Mouse (Mus musculus) erythroid progenitor cell, adult 5-6 weeks (primary cell): ENCODE results near the gene Tbx15. TPM values are rescaled to one million over a fixed set of nuclear protein-coding genes. Genes with fewer than 3 reads are reported as not detected.
"Not testable (repeated sequence)": the region's sequence is repeated elsewhere in the genome, so short reads cannot be mapped to it uniquely, and the experiment has no call there.

Source experiments
- ATAC-seq: replicated peaks from 2 replicates; pipeline ENCODE4 v1.8.0; 2016; ENCODE audit warnings: moderate number of reproducible peaks, mild to moderate bottlenecking, moderate TSS enrichment, inconsistent platforms; ENCODE audit not compliant: poor library complexity, low FRiP score, severe bottlenecking
- total RNA-seq, 2 experiments: library from RNA; stranded (forward) in 1 of 2; stranded (reverse) in 1 of 2; fragments of 150-400 nt in 1 of 2; fragments of 186-747, 209-891 nt in 1 of 2; gene quantifications; 2 replicates each; pipeline versions ENCODE4 v1.2.3 to v1.2.4; 2015 to 2017; ENCODE audit warnings: low replicate concordance in 2 of 2

The Tbx15 gene
- total RNA-seq, 2 experiments from 2014 or later = not detected

DNA sequence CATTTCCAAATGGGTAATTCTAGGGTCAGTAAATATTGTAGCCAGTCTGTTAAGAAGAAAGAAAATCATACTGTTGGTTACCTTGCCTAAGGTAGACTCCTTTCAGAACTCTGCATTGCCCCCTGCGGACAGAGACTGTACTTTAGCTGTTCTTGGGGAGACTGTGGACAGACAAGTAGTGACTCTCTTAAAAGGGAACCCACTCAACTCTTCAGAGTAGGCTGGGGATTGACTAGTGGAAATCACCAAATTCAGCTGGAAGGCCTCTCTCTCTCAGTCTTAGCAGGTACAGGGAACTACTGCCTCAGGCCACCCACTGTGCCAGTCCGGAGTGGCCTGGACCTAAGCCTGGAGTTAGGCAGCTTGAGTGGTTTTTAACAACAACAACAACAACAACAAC lies 21.8 kb downstream of the Tbx15 start:
- ATAC-seq = no peak

DNA sequence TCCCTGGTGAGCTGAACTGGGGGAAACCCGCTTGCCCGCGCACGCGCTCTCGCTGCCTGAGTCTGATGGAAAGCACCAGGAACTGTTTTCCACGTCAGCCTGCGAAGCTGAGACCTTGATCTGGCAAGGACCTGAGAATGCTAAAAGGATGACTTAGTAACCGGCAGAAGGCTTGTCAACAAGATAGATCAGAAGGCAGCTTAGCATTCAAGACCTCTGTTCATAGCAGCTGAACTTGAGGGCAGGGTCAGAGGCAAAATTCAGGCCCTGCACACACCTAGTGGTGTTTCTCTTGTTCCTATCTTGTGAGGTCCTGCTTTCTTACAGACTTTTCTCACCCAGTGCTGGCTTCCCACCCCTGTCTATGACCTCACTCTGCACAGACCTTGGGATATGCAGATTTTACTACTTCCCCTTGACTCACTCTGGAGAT lies 23.3 kb downstream of the Tbx15 start:
- ATAC-seq = no peak

DNA sequence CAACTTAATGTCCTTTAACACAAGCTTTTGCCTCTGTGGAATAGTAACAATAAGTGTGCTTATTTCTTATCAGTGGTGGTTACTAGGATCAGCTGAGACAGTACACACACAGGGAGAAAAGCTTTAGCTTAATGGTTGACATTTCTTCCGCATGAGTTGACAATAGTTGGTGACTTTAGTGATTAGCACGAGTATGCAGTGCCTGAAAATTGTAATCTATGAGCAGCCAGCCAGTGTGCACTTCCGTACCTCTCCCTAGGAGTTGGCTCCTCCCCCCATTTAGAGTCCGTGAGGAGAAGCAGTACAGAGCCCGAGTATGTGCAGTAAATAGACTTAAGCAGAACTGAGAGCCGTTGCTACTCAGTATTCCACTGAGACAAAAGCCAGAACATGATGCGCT lies 24.5 kb downstream of the Tbx15 start:
- no peak for ATAC-seq

DNA sequence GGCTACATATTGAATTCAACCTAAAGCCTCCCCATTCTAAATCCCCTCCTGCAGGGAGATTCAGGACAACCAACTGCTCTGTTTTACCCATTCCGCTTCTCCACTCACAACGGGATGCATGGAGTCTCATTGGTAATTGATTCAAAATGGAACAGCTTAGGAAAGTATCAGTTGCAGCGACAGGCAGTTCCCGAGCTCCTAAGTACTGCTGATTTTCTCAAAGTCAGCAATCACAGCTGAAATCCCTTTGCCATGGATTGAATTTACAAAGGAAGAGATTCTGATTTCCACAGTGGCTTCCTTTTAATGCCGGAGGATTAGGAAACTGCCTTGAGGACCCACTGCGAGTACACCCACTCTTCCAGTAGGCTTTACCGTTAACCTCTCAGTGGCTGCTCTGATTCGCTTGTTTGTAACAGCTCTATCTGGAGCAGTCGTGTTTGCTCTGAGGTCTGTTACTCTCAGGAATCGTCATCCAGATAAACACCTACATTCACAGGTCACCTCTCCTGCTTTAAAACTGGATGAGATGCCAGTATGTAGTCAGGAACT lies 26.6 kb downstream of the Tbx15 start:
- no peak for ATAC-seq

DNA sequence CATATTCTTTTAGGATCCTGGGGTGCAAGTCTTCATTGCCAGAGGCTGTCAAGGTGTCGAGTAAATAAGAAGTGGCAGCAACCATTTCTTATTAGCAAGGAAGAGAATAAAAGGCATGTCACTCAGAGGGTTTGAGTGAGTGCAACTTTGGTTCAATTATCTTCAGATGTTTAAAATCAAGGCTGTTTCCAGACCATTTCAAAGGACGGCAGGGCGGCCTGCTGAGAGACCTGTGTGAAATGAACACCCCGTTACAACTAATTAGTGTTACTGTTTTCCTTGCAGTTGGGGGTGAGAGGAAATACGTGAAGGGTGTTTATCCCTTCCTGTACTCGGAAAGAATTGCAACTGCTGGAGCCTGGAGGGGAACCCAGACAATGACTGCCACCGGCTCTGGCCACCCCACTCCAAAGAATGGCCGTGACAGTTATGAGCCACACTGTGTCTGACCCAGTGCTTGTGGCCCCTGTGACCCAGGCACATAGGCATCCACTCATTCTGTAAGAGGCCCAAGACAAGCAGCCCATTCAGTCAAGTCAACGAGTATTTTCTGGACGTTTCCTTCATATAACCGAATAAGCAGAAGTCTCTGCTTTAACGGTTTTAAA lies 37.9 kb downstream of the Tbx15 start:
- ATAC-seq = no peak

DNA sequence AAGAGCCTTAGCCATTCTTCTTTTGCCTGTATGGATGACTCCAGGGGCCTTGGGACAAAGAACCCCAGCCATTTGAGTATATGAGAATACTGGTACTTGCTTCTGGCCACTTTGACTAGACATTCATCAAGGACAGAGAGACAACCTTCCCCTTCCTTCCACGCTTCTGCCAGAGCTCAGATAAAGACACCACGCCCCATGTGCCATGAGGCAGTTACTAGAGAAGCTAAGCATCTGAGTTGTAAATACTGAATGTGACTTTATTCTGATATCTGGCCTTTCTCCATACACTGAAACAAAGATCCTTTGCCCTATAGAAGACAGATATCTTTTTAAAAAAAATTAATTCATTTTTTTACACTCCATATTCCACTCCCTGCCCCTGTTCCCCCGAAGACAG lies 39.5 kb downstream of the Tbx15 start:
- ATAC-seq = no peak

DNA sequence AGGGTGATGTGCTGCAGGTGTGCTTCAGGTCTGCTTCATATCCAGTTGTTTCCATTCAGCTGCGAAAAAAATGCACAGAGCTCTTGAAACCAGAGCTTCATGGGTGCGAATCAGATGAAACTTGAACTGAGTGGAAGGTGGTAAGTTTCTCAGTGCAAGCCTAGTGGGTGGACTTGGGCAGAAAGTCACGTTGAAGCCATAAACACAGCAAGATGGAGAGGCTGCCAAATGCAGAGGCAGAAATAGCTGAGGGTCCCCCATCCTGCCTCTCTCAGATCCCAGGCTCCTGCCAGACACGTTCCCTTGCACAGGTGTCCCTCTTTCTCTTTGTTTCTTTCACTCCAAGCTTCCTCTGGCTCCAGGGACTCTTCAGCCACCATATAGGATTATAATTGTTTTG lies 41.3 kb downstream of the Tbx15 start:
- no peak for ATAC-seq

DNA sequence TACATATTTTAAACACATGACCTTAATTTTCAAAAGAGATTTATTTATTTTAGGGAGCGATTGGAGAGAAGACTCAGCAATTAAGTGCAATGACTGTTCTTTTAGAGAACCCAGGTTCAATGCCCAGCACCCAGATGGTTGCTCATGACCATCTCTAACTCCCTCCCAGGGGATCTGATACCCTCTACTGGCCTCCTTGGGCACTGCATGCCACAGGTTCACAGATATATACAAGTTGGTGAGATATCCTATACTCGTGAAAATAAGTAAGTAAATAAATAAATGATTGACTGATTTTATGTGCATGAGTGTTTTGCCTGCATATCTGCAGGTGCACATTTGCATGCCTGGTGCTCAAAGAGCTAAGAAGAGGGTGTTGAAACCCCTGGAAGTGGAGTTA lies 48.1 kb downstream of the Tbx15 start:
- ATAC-seq = no peak

DNA sequence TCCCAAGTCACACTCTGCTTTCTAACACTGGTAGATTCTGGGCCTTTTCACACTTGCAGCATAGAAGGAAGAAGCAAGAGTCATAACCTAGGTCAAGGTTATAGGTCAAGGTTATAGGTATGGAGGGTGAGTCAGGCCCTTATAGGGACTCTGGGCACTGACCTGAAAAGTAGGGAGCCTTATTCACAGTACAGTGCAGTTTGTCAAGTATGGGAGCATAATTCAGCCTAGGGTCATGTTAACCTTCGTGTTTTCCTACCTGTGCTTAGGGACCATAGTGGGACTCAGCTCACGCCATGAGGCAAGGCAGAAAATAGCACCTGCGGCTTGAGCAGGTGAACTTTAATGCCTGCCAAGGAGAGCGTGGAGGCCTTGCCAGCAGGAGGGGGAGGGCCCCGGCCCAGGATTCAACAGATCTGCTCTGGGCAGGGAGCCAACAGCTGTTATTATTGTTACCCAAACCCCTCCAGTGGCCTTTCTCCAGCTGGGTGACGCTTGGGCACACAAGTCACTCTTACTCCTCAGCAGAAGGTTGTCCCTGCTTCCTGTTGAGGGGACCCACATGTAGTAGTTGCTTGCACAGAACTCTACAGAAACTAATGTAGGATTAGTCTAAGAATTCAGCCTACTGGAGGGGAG lies 50.0 kb downstream of the Tbx15 start:
- ATAC-seq = no peak

DNA sequence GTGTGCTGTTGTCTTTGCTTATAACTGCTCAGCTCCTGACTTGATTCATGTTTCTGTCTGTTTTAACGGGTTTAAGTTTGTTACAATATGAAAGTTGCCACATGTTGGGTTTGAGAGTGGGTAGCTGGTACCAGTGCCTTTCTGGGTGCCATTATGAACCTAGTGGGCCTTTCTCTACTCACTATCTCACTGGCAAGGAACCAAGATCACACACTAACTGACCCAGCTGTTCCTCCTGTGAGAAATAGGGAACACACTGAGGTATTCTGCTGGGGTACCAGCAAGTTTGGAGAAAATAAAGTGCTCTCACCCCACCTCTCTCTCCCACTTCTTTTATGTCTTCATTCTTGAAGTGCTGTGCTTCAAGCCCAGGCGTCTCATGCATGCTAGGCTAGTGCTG lies 50.7 kb downstream of the Tbx15 start:
- ATAC-seq = no peak

DNA sequence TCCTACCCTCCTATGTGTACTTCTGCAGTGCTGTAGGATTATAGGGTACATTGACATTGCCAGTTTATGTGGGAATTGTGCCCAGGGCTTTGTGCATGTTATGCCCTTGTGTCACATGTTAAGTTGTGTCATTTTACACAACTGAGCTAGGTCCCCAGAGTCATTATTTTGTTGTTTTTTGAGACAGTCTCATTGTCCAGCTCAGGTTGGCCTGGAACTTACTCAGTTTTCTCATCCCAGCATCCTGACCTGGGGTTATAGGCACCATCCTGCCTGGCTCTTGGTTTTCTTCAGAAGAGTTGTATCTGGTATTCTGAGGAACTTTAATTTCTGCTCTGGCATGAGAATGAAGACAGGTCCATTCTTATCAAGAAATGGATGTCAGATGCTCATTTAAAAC lies 51.2 kb downstream of the Tbx15 start:
- no peak for ATAC-seq

DNA sequence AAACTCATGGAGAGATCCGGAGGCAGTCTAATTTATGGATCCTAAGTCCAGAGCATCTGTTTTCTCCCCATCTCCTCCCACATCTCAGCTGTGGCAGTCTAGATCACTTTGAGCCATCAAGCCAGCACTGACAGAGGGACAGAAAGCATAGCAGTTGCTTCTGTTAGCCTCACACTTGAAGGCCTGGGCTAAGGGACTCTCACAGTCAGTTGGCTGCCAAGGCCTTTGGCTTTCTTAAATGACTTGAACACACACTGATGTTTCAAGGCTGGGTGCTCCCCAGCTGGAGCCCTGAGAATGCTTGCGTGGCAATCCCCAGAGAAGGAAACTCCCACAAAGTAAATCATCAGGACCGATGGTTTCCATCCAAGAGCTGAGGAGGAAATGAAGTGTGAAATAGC lies 52.4 kb downstream of the Tbx15 start:
- ATAC-seq = no peak

DNA sequence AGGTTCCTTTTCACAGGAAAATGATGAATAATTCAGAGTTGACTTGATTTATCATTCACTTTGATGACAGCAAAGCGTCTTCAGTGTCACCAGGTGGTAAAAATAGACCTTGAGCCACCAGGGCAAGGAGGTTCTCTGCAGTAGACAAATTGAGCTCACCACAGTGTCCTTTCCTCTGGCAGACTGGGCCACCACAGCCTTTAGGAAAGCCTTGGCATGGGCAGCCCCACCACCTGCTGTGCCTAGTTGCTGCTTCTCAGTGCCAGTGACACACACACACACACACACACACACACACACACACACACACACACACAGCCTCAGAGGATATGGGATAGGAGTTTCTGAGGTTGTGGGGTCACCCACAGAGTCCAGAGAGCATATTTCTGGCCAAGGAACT lies 54.0 kb downstream of the Tbx15 start:
- not testable (repeated sequence) for ATAC-seq

DNA sequence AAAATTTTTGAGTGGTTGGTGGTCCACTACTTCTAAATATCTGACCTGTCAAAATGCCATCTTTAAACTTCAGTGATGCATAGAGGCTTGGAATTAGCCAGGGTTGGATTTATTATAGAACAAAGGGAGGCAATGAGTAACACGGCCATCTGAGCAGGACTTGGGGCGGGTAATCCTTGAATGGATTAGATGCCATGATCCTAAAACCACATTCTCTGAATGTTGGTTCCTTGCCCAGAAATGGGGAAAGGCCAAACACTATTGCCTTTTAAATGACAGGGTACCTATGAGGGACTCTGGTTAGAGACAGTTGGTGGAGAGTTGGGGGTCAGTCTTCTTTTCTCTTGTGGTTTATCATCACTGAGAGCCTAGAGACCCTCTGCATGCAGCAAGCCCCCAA lies 55.1 kb downstream of the Tbx15 start:
- ATAC-seq = no peak

DNA sequence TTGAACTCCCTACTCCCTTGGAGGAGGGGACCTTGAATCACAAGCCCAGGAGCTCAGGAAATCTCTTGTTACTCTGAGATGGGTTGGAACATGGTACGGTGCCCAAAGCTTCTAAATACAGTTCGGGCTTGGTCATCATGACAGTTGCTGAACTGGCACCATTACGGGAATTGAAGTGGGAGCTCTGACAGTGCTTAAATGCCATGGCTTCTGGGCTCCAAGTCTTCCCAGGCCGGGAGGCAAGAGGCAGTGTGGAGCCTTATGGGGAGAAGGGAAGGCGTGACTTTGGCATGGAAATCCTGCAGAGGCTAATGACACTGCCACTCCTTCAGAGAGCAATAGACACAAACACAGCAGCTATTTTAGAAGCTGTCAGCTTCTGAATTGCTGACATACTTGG lies 56.0 kb downstream of the Tbx15 start:
- no peak for ATAC-seq

DNA sequence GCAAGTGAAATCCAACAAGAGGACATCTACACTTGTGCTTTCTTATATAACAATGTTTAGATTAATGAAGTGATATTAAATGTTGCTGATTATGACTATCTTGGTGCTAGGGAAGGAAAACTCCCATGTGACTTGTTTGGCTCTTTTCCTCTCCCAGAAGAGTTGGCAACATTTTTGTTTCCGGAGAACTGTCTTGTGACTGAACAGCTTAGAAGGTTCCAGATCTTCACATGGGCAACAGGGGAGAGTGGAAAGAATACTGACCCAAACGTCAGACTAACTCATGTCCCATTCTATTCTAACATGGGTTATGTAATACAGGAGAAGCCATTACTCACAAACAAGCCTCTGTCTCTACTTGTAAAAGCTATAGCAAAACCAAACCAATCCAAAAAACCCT lies 60.7 kb downstream of the Tbx15 start:
- no peak for ATAC-seq

DNA sequence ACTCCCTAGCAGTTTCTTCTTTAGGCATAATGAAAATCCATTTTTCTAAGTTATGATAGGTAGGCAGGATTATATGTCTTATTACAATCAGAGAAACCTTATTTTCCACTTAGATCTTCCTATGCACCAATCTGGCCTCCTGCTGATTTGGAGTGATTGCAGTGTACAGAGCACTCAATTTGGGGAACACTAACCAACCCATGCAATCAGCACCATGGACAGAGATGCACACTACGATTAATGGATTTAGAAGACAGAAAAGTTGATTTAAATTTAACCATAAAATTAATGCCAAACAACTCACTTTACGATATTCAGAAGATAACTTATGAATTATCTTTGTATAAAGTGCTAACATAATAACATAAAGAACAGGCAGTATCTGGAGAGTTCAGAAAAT lies 70.7 kb downstream of the Tbx15 start:
- ATAC-seq = no peak

DNA sequence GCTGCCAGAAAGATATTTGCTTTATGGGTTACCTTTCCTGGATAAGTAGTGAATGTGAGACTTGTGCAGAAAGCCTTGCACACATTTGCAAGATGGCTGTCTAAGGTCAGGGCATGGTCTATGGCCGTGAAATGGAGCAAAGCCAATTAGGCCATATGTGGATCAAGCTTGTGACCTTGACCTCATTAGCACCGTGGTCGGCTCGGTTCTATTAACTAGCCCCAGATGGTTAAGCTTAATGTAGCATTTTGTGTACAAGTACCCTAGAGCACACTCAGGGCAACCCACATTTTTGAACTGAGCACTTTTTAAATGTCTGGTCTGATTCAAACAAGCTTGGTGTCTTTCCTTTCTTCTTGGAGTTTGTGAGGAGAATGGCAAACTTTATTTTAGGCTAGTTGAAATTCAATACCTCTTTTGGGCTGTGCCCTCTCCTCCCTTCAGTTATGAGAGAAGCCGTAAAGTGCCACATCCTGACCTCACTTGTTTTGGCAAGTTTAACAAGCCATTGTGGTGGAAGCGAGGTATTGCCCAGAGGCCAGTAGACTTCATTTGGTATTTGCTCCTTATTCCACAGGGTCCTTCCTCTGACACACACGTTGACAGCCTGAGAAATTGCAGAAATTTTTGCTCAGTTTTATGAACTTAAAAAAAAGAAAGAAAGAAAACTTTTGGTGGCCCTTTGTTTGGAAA lies 71.9 kb downstream of the Tbx15 start:
- ATAC-seq = no peak

DNA sequence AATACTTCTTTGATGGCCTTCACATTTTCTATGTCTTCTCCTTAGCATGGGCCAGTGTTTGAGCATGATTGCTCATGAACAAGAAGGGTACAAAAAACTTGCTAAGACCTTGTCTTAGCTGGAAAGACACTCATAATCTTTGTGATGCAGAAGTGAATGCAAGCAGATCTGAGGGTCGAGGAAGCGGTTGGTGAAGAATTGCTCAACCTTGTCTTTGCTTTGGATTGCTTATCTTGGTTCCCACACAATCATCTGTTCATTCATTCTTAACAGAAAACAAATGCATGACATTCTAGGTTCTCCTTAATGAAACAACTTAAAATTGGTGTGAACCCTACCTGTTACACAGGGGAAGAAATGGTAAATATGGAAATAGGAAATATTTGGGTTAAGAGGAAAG lies 82.2 kb downstream of the Tbx15 start:
- no peak for ATAC-seq

DNA sequence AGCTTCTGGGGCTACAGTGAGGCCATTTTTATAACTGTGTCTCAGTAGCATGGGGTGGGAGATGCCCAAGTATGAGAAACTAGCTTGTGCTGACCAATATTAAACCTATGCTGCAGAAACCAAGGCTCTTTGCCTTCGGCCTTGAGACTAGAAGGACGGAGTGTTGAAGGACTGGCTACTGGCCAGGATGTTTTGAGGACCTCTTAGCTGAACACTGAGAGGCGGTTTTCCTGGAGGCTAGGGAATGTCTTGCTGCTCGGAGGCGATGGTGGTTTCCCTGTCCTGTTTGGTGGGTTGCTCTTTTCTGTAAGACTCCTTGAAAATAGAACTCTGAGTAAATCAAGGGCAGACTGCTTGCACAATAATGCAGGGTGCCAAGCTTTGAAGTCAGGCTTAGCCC lies 89.1 kb downstream of the Tbx15 start:
- ATAC-seq = no peak

DNA sequence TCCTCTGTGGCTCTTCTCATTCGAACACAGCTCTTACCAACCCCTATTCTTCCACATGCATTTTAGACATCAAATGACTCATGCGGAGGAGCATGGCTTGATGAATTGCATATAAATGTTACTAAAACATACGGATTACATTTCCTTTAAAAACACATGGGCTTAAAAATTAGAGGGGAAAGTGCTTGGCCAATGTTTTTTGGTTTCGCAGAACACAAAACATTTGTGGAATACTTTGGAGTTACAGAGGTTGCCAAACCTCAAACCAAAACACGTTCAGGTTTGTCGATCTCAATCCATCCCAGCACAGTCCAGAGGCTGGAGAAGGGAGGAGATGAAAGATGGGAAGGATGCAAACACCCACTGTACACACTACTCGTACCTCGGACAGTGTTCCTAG lies 90.9 kb downstream of the Tbx15 start:
- ATAC-seq = no peak
